Mouse (Mus musculus) lung, adult 2 months (tissue): Measurements from ENCODE around the gene Axin1. TPM values are rescaled to one million over a fixed set of nuclear protein-coding genes. Genes with fewer than 3 reads are reported as not detected.
A peak's percentile ranks its signal among the peaks of the same experiment; 100 is the strongest.
"Not testable (repeated sequence)": the region's sequence is repeated elsewhere in the genome, so short reads cannot be mapped to it uniquely, and the experiment has no call there.

Experiments
- DNase-seq: peaks from one replicate; pipeline ENCODE4 v3.0.0; 2022
- H3K4me1 ChIP-seq: fragments of 200-500 bp; 2 replicates; pipeline ENCODE4 v1.6.1; 2011; ENCODE audit warnings: low read length; ENCODE audit not compliant: control insufficient read depth, insufficient read depth
- H3K4me3 ChIP-seq: fragments of 200-500 bp; replicated peaks from 2 replicates; pipeline ENCODE3; 2011; ENCODE audit warnings: low read depth, mild to moderate bottlenecking, control low read depth, low read length; ENCODE audit errors: extremely low read depth
- CTCF ChIP-seq: fragments of 200-500 bp; IDR thresholded peaks from 2 replicates; pipeline ENCODE4 v1.5.1; 2011; ENCODE audit warnings: mild to moderate bottlenecking, low read length, control low read depth; ENCODE audit not compliant: insufficient read depth
- POLR2A ChIP-seq: fragments of 200-500 bp; IDR thresholded peaks from 2 replicates; pipeline ENCODE4 v1.6.1; 2011; ENCODE audit warnings: low read depth, mild to moderate bottlenecking, control low read depth, low read length, borderline replicate concordance; ENCODE audit errors: extremely low read depth
- WGBS: fragments of 180-500 bp; shearing (Covaris S2); methylation state at CpG from one replicate; pipeline ENCODE4 v1.1.7; 2018; 5-methylcytosine and 5-hydroxymethylcytosine counted together
- polyA plus RNA-seq: library from polyadenylated mRNA; depleted of rRNA; stranded (reverse); fragments of >200 nt; gene quantifications from 2 replicates; pipeline ENCODE4 v1.2.3, GENCODE M21; 2012

Axin1 gene
- polyA plus RNA-seq, 1 experiment, result 17.5 TPM

DNA sequence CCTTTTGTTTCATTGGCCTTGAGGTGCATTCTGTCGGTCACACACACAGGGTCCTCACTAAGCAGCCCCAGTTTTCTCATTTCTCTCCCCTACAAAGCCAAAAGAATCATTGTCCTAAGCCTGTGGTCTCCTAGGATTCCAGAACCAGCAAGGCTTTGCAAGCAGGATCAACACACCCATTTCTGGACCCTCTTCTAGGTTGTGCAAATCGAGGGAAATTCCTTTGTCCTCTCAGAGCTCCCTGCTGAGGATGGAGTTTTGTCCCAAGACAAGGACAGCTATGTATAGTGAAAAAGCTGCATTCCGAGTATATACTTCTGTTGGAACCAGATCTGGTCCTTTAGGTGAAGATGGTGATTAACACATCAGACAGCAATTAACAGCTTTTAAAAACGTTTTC, 28.3 kb upstream of the Axin1 start:
- Histone ChIP-seq H3K4me3 (no peak overlapping the region), H3K4me1 (peaks cover 5% of the 10 kb centered on the region; the same call in 1 of the 2 replicates)
- 41% methylated on average over 4 of the region's 4 CpGs for WGBS
- DNase-seq, result no peak
- no peak for TF ChIP-seq CTCF

DNA sequence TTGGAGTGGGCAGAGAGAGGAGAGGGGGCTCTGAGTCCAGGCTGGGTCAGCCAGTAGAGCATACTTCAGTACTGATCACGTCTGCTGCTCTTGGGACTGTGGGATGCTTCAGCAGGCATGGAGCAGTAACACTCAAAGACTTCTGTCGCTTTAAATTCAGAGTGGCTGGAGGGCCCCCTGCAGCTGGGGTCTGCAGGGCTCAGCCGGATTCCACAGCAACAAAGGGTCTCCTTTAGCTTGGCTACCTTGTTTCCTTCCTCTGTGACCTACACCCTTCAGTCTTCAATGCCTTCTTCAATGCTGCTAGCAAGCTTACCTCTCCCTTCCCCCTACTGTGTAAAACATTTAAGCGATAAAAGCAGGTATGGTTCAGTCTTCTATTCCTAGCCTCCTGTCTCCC, 27.5 kb upstream of the Axin1 start:
- 16% methylated on average over 4 of the region's 4 CpGs for WGBS
- peaks cover 5% of the 10 kb centered on the region; the same call in 1 of the 2 replicates for H3K4me1 ChIP-seq
- DNase-seq, result no peak
- no peak overlapping the region for H3K4me3 ChIP-seq
- TF ChIP-seq POLR2A (no peak), CTCF (no peak)

DNA sequence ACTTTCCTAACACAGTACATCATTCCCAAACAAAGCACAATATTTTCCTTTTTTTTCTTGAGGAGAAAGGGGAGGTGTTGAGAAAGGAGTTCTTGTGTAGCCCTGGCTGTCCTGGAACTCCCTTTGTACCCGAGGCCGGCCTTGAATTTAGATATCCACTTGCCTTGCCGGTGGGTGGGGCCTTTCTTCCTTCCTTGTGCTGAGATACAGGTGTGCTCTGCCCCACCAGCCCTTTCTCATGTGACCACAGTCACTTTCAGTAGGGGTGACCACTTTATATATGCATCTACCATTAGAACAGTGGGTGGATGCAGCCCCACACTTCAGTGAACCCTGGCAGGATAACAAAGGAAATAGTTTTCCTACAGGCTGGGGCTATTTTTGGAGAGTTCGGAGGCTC, 26.8 kb upstream of the Axin1 start:
- no peak overlapping the region for H3K4me3 ChIP-seq
- TF ChIP-seq POLR2A (no peak), CTCF (no peak)
- no peak for DNase-seq
- peaks cover 5% of the 10 kb centered on the region; the same call in 1 of the 2 replicates for H3K4me1 ChIP-seq
- 34% methylated on average over 4 of the region's 4 CpGs for WGBS

DNA sequence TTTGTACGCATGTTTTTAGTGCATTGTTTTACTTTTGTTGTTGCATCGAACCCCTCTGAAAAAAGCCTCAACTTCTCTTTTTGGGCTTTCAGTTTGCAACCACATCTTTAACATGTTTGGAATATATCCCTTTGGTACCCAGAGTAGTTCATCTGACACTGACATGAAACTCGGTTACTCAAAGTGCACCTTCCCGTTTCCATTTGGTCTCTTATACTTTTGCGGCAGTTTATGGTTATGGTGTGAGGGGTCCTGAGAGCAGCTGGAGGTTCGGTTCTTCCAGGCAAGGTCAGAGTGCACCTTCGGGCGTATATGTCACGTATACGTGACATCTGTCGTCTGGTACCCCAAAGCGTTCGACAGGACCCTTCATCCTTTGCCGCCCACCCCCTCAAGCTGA, 25.7 kb upstream of the Axin1 start:
- TF ChIP-seq CTCF (no peak), POLR2A (no peak)
- 20% methylated on average over 14 of the region's 14 CpGs for WGBS
- H3K4me1 ChIP-seq, result peaks cover 5% of the 10 kb centered on the region; the same call in 1 of the 2 replicates

DNA sequence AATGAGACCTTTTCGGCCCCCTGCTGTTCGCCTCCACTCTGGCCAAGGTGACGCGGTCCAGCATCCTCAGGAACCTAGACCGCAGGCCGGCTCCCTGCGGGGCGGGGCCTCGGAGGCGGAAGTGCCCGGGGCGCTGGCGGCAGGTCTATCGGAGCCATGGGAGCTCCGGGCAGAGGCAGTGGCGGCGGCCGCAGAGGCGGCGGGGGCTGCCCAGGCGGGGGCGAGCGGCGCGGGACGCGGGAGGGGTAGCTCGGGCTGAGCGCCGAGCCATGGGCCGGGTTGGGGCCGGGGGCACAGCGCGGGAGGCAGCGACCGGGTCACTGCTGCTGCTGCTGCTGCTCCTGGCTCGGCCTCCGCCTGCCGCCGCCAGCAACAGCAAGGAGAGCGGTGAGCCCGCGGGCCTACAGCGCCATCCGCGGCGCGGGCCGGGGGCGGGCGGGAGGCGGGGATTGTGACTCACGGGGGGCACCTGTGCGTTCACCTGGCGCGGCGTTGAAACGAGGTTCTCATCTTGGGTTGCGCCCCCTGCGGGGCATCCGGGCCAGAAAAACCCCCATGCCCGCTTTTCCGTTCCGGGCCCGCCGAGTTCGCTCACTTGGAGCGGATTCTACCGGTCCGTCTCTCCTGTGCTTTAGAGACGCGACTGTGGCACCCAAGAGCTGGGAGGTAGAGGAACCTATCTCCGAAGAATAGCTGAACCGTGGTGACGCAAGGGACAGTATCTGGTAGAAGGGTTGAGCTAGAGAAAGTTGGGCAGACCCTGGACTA, 25.1 kb upstream of the Axin1 start, which contains the start of gene Tmem8:
TSS of gene Tmem8 (plus strand) at position 119 of the 768 bp plus-strand sequence.
- TF ChIP-seq CTCF (no peak), POLR2A (no peak)
- peaks cover 5% of the 10 kb centered on the region; the same call in 1 of the 2 replicates for H3K4me1 ChIP-seq
- peak; percentile 80 for DNase-seq
- peak within 1 kb of the TSS; percentile 59 for H3K4me3 ChIP-seq
- WGBS, result under 1% methylated on average over 67 of the region's 75 CpGs

More for the DNA sequence above, 25.7 kb upstream of the Axin1 start:
- DNase-seq, result no peak
- H3K4me3 ChIP-seq, result peak overlapping the region; percentile 16

DNA sequence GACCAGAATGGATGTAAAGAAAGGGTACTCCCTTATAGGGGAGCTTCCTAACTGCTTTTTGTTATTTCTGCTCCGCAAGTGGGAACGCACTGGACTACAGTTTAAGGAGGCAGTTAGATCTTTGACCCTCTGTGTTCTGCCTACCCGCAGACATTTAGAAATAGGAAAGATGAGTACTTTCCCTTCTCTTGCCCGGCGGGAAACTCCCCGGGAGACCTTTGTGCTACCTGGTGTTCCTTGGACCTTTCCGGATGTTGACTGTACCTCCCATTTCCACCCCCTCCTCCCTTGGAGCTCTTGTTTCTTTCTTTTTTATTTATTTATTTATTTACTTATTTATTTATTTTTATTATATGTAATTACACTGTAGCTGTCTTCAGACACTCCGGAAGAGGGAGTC, 24.4 kb upstream of the Axin1 start:
- no peak for TF ChIP-seq CTCF
- no peak for TF ChIP-seq POLR2A
- DNase-seq, result no peak
- H3K4me3 ChIP-seq, result peak overlapping the region; percentile 59
- peaks cover 5% of the 10 kb centered on the region; the same call in 1 of the 2 replicates for H3K4me1 ChIP-seq
- WGBS, result 10% methylated on average over 8 of the region's 8 CpGs

DNA sequence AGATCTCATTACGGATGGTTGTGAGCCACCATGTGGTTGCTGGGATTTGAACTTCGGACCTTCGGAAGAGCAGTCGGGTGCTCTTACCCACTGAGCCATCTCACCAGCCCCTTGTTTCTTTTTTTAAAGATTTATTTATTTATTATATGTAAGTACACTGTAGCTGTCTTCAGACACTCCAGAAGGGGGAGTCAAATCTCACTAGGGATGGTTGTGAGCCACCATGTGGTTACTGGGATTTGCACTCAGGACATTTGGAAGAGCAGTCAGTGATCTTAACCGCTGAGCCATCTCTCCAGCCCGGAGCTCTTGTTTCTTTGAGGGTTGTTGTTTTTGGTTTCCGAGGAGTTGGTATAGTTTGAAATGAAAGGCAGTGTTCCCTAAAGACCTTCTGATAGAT, 24.0 kb upstream of the Axin1 start:
- WGBS, result 58% methylated on average over 7 of the region's 7 CpGs
- H3K4me3 ChIP-seq, DNase-seq, H3K4me1 ChIP-seq: not testable (repeated sequence)

DNA sequence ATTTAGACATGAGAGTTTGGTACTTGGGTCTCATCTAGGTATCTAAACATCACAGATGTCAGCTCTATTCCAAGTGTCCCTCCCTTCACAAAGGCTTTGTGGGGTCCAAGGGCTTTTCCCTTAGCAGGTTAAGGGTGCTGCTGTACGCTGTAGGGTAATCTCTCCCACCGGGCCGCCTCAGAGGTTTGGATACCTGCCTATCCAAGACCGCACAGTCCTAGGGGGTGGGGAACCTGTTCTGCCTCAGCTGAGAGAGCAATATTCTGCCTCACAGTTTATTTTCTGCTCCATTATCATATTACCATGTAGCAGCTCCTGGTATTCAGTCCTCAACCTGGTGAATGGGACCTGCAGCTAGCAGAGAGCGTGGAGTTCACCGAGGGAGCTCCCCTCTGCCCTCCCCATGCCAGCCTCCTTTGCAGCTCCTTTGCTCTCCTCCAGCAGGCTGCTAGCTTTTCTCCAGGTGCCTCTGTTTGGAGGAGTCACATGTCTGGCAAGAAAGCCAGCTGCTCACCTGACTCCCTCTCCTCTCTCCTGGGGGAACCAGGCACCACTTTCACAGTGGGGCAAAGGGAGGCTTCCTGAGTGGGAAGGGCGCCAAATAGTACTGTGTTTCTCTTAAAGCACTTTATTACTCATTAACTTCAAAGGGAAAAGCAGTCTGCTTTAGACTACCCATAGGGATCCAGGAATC, 23.1 kb upstream of the Axin1 start:
- Histone ChIP-seq H3K4me3 (no peak overlapping the region), H3K4me1 (peaks cover 7% of the 10 kb centered on the region; the same call in 1 of the 2 replicates)
- peak; percentile 42; the same call in 1 of the 2 replicates for TF ChIP-seq POLR2A
- TF ChIP-seq CTCF, result no peak
- WGBS, result 63% methylated on average over 7 of the region's 7 CpGs
- no peak for DNase-seq

DNA sequence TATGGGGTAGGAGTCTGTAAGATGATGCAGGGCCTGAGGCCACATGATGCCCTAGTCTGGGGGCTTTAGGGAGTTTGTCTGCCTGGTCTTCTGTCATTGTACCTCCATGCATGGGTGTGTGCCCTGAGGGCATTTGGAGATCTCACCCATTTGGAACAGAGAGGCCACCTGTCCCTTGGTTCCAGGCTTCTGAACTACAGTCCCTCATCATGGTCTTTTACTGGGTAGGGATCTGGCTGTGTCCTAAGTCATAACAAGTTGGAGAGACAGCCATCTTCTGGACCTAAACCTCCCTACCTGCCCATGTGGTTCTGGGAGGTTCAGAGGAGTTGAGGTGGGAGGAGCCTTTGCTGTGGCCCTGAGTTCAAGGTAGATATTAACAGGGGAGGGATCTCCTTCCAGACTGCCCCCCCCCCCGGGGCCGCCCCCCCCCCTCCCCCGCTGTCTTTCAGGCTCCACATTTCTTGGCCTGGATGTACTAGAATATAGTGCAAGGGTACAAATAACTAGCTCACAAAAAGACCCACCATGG, 22.5 kb upstream of the Axin1 start:
- TF ChIP-seq POLR2A (no peak), CTCF (no peak)
- WGBS, result 36% methylated on average over 3 of the region's 3 CpGs
- DNase-seq, result no peak
- Histone ChIP-seq H3K4me3 (no peak overlapping the region), H3K4me1 (peaks cover 7% of the 10 kb centered on the region; the same call in 1 of the 2 replicates)

DNA sequence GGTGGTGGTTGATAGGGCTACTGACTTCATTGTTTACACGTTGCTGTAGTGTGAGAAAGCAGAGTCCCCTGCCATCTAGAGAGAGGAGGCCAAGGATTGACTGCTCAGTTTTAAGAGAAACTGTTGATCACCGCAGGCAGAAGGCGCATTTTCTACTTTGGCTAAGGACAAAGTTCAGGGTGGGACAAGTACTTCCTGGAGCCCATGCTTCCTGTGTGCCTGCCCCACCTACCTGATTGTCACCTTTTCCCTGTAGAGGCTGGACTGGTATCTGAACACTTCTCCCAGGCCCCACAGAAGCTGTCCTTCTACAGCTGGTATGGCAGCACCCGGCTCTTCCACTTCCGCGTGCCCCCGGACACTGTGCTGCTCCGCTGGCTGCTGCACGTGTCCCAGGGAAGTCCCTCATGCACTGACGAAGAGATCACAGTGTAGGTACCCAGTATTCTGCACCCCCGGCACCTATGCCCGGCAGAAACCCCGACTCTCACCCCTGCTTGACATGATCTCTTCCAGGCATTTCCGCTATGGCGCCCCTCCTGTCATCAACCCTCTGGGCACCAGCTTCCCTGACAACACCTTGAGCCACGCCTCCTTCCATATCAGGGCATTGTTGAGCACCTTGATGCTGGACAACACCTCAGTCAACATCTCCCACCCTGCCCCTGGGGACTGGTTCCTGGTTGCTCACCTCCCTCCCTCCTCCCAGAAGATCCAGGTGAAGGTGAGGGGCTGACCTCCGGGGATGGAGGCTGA, 21.8 kb upstream of the Axin1 start:
- WGBS, result 80% methylated on average over 17 of the region's 17 CpGs
- no peak overlapping the region for H3K4me3 ChIP-seq
- DNase-seq, result no peak

More for the DNA sequence above, 21.8 kb upstream of the Axin1 start:
- TF ChIP-seq POLR2A (no peak), CTCF (no peak)
- peaks cover 7% of the 10 kb centered on the region; the same call in 1 of the 2 replicates for H3K4me1 ChIP-seq
